Mouse (Mus musculus) layer of hippocampus, adult 8-10 months (tissue): ENCODE measurements at regions not wholly inside any gene's neighbourhood (a gene's known extent, or its start where the extent isn't known, plus 50 kb on each side); places are given as distances from the start of the nearest gene placed in this dataset.
A peak's percentile ranks its signal among the peaks of the same experiment; 100 is the strongest.
"Not testable (repeated sequence)": the region's sequence is repeated elsewhere in the genome, so short reads cannot be mapped to it uniquely, and the experiment has no call there.

ENCODE experiments used
- DNase-seq, 2 experiments: peaks; one replicate each; pipeline ENCODE4 v3.0.0; 2022; ENCODE audit warnings: low spot score in 2 of 2

GRCm38 (mm10) chr14:83861736-83862135 lies 581.6 kb upstream of the Pcdh17 start:
- no peak for DNase-seq

GRCm38 (mm10) chr14:83862653-83863052 lies 580.7 kb upstream of the Pcdh17 start:
- DNase-seq = no peak

GRCm38 (mm10) chr14:83886393-83886792 lies 557.0 kb upstream of the Pcdh17 start:
- no peak for DNase-seq

- not testable (repeated sequence) for DNase-seq
Observed at GRCm38 (mm10) chr14:83900711-83901110, 542.7 kb upstream of the Pcdh17 start.

- no peak for DNase-seq
Observed at GRCm38 (mm10) chr14:83943101-83943500, 500.3 kb upstream of the Pcdh17 start.

- no peak for DNase-seq
Observed at GRCm38 (mm10) chr14:83944176-83944575, 499.2 kb upstream of the Pcdh17 start.

GRCm38 (mm10) chr14:83949696-83950095 lies 493.7 kb upstream of the Pcdh17 start:
- no peak for DNase-seq

- DNase-seq = peak; percentile 53 to 66
Observed at GRCm38 (mm10) chr14:83959111-83959510, 484.3 kb upstream of the Pcdh17 start.

GRCm38 (mm10) chr14:83983566-83983965 lies 459.8 kb upstream of the Pcdh17 start:
- DNase-seq = no peak
